In the genomic region with DNA sequence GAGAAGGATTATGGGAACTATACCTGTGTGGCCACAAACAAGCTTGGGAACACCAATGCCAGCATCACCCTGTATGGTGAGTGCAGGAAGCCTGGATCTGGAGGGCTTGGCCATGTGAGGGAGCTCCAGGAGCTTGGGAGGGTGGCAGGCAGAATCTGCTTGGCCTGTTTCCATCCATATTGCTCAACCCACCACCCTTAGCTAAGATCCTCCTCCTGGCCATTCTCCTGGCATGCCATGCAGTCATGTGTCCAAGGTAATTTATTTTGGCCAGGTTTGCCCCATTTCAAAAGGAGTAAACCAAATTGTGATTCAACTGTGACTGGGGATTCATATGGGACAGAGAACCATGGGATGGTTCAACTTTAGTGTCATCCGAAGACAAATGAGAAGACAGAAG, we compare ENCODE assay signal across 21 mouse cellular contexts.
DNase-seq lines count a peak whose midpoint lies in the region; ATAC-seq lines count a peak whose summit lies in the region.
"Had no signal": no experiment of that assay in that cellular context is flagged by ENCODE, and none has a peak within 500 bp of the region (broad histone marks: within the 10 kb centered on the region; RNA-seq: fewer than 3 reads in every experiment).

No protein-coding gene starts in this region.

- H3K9ac ChIP-seq in kidney, embryonic 15.5 days = no peak overlapping the region
- H3K9ac ChIP-seq: forebrain, embryonic 12.5 days; heart, embryonic 15.5 days; hindbrain, embryonic 13.5 days had no signal

- H3K4me3 ChIP-seq in kidney, embryonic 15.5 days (replicated peaks) = no peak overlapping the region
- H3K4me3 ChIP-seq: embryonic facial prominence, embryonic 10.5 days; forebrain, embryonic 12.5 days; heart, adult 2 months; heart, embryonic 15.5 days; hindbrain, embryonic 13.5 days had no signal

- H3K9me3 ChIP-seq in kidney, embryonic 15.5 days (replicated peaks) = no peaks in the 10 kb centered on the region
- H3K9me3 ChIP-seq: embryonic facial prominence, embryonic 10.5 days; forebrain, embryonic 12.5 days; heart, embryonic 15.5 days; hindbrain, embryonic 13.5 days had no signal

- H3K4me1 ChIP-seq in kidney, embryonic 15.5 days = no peaks in the 10 kb centered on the region
- H3K4me1 ChIP-seq: embryonic facial prominence, embryonic 10.5 days; forebrain, embryonic 12.5 days; heart, embryonic 15.5 days; hindbrain, embryonic 13.5 days had no signal

- no peak overlapping the region for H3K4me2 ChIP-seq in kidney, embryonic 15.5 days
- H3K4me2 ChIP-seq: forebrain, embryonic 12.5 days; heart, embryonic 11.5 days; heart, embryonic 15.5 days; hindbrain, embryonic 13.5 days had no signal

- WGBS in kidney, embryonic 15.5 days = 88% methylated on average over 1 of the region's 1 CpGs

- ATAC-seq in kidney, embryonic 15.5 days (replicated peaks; ENCODE audit: low FRiP score) = no peak
- ATAC-seq: activated CD4-positive, CD25-positive, alpha-beta regulatory T cell, adult 4 months; forebrain, embryonic 16.5 days; hindbrain, postnatal 0 days had no signal

- DNase-seq in adrenal gland, postnatal 10 days = peak; percentile 25
- no peak for DNase-seq in adrenal gland, adult 8-10 months
- peak; percentile 0 for DNase-seq in lung, postnatal 36 days
- no peak for DNase-seq in lung, postnatal 10 days
- peak; percentile 5 for DNase-seq in fibroblast of lung, adult 2 months (ENCODE audit: low read depth)
- DNase-seq in cerebellum, postnatal 4 days (ENCODE audit: low spot score in 2 of 2) = no peak
- DNase-seq: cerebellum, adult 18-20 months; cerebellum, adult 9-11 months; cerebellum, postnatal 36 days; gastrocnemius, postnatal 10 days; heart, adult 2 months; heart, postnatal 14 days had no signal

- H3K27me3 ChIP-seq in kidney, embryonic 15.5 days = no peaks in the 10 kb centered on the region
- H3K27me3 ChIP-seq: forebrain, embryonic 12.5 days; heart, embryonic 15.5 days; hindbrain, embryonic 13.5 days had no signal

- H3K36me3 ChIP-seq in kidney, embryonic 15.5 days = no peaks in the 10 kb centered on the region
- H3K36me3 ChIP-seq: embryonic facial prominence, embryonic 10.5 days; forebrain, embryonic 12.5 days; heart, embryonic 15.5 days; hindbrain, embryonic 13.5 days had no signal

- no peak overlapping the region for H3K27ac ChIP-seq in kidney, embryonic 15.5 days
- H3K27ac ChIP-seq: embryonic facial prominence, embryonic 10.5 days; forebrain, embryonic 12.5 days; heart, adult 2 months; heart, embryonic 15.5 days; hindbrain, embryonic 13.5 days; hindbrain, postnatal 0 days had no signal

Comparison
In these comparisons a context has a peak if more than half of its experiments do, and no peak if none do; other contexts are left out.
1. DNase-seq: peak in adrenal gland, postnatal 10 days (single experiment), lung, postnatal 36 days (single experiment) and fibroblast of lung, adult 2 months (single experiment); none in adrenal gland, adult 8-10 months (single experiment), lung, postnatal 10 days (single experiment) and cerebellum, postnatal 4 days (0 of 2).